Mouse (Mus musculus): Measurements from ENCODE around the gene Dctn5.

Dctn5 gene

DNA sequence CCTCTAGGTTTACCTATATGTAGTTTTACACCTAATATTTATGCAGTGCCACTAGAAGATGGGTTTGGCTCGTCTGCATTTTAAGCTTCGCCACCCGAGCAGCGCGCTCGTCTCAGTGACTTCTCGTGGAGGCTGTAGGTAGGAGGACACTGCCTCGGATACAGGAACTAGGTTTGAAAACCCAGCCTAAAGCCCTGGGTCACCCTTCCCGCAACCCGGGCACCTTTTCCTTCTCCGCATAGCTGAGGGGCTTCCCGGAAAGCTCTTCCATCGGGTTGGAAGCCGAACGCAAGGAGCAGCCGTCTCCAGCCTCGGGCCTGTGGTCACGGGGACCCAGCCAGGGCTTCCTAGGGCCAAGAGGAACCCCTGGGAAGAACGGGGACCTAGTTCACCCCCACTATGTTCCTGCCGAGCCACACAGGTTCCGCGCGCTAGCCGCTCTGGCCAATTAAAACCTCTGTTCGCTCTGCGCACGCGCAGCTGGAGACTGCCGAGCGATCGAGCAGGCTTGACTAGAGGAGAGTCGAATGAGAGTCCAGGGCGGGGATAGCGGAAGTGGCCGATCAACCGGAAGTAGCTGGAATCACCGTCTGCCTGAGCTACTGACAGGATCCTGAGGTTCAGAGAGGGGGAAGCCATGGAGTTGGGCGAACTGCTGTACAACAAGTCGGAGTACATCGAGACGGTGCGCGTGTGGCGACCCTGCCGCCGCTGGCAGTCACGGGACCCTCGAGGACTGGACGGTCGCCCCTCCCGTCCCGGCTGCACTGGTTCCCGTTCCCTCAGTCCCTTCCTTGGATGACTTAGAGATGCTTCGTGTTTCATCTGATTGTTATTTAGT, at the start of gene Dctn5, which contains the start of gene Palb2:
Dctn5 (plus strand) TSS at position 545 of the 841 bp plus-strand sequence.
Palb2 (minus strand) TSS at position 489 of the 841 bp plus-strand sequence.
- peak; percentile 97 for ATAC-seq (ENCODE audit: insufficient number of reproducible peaks, low FRiP score, low TSS enrichment)

GRCm38 (mm10) chr7:122087195-122087982, 45.5 kb upstream of the Dctn5 start:
- no peak for ATAC-seq (ENCODE audit: insufficient number of reproducible peaks, low FRiP score, low TSS enrichment)

- ATAC-seq (ENCODE audit: insufficient number of reproducible peaks, low FRiP score, low TSS enrichment): no peak
Measured at GRCm38 (mm10) chr7:122094564-122095330, 38.1 kb upstream of the Dctn5 start.

DNA sequence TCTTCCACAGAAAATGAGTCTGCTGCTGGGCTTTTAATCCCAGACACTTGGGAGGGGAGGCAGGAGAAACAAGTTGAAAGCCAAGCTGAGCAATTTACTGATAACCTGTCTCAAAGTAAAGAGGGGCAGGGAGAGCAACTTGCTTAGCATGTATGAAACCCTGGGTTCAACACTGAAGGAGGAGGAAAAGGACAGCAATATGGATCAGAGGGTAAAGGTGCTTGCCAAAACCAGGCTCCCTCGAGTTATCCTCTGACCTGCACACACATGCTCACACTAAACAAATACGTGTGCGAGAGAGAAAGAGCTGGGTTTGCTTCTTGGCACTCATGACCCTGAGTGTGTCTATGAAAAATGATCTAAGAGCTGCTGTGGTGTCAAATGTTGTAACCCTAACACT, 34.8 kb upstream of the Dctn5 start:
- ATAC-seq (ENCODE audit: insufficient number of reproducible peaks, low FRiP score, low TSS enrichment): no peak

DNA sequence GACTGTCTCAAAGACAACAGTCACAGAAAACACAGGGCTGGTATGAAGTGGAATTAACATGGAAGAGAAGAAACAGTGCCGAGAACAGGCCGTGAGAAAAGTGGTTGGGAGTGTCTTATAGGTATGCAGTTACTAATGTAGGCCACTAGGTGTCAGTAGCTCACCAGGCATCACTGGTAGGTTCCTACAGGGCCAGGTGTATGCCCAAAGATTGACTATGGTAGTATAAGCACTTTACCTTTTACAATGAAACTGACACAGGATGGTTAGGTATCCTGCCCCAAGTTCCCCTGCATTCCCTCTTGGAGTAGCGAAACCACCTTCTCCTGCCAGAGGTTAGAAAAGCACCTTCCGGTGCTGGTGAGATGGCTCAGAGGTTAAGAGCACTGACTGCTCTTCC, 33.6 kb upstream of the Dctn5 start:
- no peak for ATAC-seq (ENCODE audit: insufficient number of reproducible peaks, low FRiP score, low TSS enrichment)

DNA sequence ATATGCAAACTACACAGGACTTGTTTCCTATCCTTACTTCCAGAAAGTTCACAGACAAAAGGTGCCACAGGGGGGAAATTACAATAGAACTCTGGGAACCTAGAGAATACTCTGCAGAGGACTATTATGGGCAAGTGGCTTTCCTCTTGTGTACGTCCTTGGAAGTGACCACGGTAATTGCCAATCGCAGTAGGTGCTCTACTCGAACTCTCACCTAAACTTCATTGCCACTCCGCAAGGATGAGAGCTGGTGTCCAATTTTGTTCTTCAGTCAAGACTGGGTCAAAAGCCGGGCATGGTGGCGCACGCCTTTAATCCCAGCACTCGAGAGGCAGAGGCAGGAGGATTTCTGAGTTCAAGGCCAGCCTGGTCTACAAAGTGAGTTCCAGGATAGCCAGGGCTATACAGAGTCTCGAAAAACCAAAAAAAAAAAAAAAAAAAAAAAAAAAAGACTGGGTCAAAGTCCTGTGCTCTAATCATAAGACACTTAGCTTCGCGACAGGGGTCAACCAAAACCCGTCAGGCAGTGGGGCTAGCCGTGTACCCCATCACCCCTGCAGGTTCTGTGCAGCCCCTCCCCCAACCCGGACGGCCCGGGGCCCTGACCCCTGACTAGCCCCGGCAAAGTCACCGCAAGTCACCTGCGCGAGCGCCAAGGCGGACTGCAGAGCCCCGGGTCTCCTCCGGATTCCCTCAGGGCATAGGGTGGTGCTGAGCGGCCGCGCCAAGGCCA, 31.7 kb upstream of the Dctn5 start:
- ATAC-seq (ENCODE audit: insufficient number of reproducible peaks, low FRiP score, low TSS enrichment): peak; percentile 60

GRCm38 (mm10) chr7:122101747-122102244, 31.0 kb upstream of the Dctn5 start, which contains the start of gene Ndufab1:
Gene Ndufab1 (minus strand): TSS chr7:122101886.
- peak; percentile 92 for ATAC-seq (ENCODE audit: insufficient number of reproducible peaks, low FRiP score, low TSS enrichment)

DNA sequence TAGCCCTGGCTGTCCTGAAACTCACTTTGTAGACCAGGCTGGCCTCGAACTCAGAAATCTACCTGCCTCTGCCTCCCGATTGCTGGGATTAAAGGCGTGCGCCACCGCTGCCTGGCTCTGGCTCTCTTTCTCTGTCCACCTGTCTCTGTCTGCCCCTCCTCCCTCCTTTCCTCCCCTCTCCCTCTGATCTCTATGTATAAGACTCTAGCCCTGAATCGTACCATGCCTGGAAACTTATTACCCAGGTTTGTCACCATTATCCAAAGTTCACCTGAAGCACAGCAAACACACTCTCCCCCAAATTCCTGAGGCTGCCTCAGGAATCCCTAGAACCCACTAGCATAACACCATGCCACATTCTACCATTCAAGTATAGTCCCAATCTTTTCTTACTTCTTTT, 24.6 kb upstream of the Dctn5 start:
- ATAC-seq (ENCODE audit: insufficient number of reproducible peaks, low FRiP score, low TSS enrichment): no peak

DNA sequence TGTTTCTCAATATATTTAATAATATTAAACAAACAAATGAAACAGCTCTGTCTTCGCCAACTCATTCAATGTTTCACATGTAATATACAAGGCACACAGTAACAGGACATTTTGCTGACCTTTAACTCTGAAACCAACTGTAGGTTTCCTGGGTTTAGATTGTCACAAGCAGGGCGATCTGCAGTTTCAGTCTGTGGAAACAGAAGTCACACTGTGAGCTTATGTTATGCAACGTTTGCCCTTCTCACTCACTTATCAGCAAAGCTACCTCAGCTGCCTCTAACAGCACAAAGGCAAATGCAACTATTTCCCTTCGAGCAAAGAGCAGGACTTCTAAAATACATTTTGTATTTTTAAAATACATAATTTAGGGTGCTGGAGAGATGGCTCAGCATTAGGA, 9.3 kb upstream of the Dctn5 start:
- ATAC-seq (ENCODE audit: insufficient number of reproducible peaks, low FRiP score, low TSS enrichment): no peak

DNA sequence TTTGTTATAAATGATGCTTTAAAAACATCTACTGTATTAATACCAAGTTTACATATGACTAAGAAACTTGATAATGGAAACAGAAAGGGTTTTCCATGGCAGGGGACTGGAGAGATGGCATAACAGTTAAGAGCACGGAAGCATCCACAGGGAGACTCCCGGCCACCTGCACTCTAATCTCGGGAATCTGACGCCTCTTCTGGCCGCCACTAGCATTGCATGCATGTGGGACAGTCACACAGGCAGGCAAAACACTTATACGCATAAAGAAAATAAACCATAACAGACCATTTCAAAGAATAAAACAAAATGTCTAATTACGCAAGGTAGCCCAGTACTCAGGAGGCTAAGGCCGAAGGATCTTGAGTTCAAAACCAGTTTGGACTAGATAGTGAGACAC, 7.2 kb upstream of the Dctn5 start:
- ATAC-seq (ENCODE audit: insufficient number of reproducible peaks, low FRiP score, low TSS enrichment): no peak

GRCm38 (mm10) chr7:122126946-122127345, 5.9 kb upstream of the Dctn5 start:
- no peak for ATAC-seq (ENCODE audit: insufficient number of reproducible peaks, low FRiP score, low TSS enrichment)

GRCm38 (mm10) chr7:122131834-122132233, 1.0 kb upstream of the Dctn5 start:
- no peak for ATAC-seq (ENCODE audit: insufficient number of reproducible peaks, low FRiP score, low TSS enrichment)

DNA sequence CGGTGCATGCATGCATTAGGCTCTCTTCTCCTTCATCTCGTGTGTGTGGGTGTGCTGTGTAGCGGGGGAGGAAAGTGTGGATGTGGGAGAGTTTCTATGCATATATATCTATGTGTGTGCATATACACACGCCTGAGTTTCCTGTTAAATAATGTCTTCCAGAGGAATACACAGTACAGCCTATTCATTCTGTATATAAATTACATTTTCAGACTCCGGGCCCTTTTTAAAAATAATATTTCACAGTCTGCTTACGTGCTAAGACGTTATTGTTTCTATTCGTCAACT, 441 bp downstream of the Dctn5 start:
- ATAC-seq (ENCODE audit: insufficient number of reproducible peaks, low FRiP score, low TSS enrichment): no peak

GRCm38 (mm10) chr7:122135070-122135469, 2.2 kb downstream of the Dctn5 start:
- no peak for ATAC-seq (ENCODE audit: insufficient number of reproducible peaks, low FRiP score, low TSS enrichment)

DNA sequence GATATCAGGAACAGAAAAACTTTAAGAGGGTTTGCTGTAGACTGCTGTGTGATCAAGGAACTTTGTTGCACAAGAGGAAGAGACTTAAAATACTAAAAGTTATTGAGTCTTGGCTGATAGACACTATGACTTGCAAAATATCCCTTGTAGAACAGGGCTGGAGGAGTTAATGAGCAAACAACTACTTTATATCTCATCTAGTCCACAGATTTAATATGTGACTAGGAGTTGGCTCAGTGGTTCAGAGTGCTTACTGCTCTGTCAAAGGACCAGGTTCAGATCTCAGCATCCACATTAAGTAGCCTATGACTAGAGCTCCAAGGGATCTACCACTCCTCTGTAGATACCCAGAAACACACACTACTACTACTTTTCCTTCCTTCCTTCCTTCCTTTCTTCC, 4.2 kb downstream of the Dctn5 start:
- ATAC-seq (ENCODE audit: insufficient number of reproducible peaks, low FRiP score, low TSS enrichment): no peak

DNA sequence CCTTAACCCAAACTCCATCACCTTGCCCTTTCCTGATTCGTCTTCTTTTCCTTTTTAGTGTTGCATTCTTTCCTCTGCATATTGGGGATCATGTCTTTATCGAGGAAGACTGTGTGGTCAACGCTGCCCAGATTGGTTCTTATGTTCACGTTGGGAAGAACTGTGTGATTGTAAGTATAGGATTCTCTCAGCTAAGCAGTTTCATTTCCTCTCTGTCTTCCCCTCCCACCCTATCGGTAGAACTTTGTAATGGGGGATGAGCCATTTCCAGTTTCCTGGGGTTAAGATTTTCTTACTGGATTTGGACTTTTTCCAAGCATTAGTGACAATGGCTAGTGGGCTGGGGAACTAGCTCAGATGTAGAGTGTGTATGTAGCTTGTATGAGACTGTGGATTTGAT, 5.3 kb downstream of the Dctn5 start:
- no peak for ATAC-seq (ENCODE audit: insufficient number of reproducible peaks, low FRiP score, low TSS enrichment)

- no peak for ATAC-seq (ENCODE audit: insufficient number of reproducible peaks, low FRiP score, low TSS enrichment)
Measured at GRCm38 (mm10) chr7:122140991-122141390, 8.2 kb downstream of the Dctn5 start.

- no peak for ATAC-seq (ENCODE audit: insufficient number of reproducible peaks, low FRiP score, low TSS enrichment)
Measured at GRCm38 (mm10) chr7:122152473-122152872, 19.6 kb downstream of the Dctn5 start.

GRCm38 (mm10) chr7:122158488-122158887, 25.6 kb downstream of the Dctn5 start:
- no peak for ATAC-seq (ENCODE audit: insufficient number of reproducible peaks, low FRiP score, low TSS enrichment)

Measured in cerebellum, adult (tissue).